Mouse (Mus musculus): ENCODE measurements around the gene Cd79b. TPM values are rescaled to one million over a fixed set of nuclear protein-coding genes. Genes with fewer than 3 reads are reported as not detected.

Gene Cd79b
- polyA plus RNA-seq, 1 experiment from 2014 or later: 1.3 TPM

GRCm38 (mm10) chr11:106265570-106265969 is 49.0 kb downstream of the Cd79b start:
- Histone ChIP-seq H3K4me3 (ENCODE audit: low read depth, low read length) (no peak overlapping the region), H3K27ac (replicated peaks; ENCODE audit: low read depth, low read length) (no peak overlapping the region), H3K4me1 (ENCODE audit: control insufficient read depth, insufficient read depth, low read length) (peaks cover 6% of the 10 kb centered on the region; the same call in 1 of the 2 replicates), H3K36me3 (replicated peaks; ENCODE audit: control insufficient read depth, insufficient read depth, low read depth, low read length) (peaks cover 33% of the 10 kb centered on the region), H3K9ac (replicated peaks; ENCODE audit: low read length) (no peak overlapping the region), H3K4me2 (ENCODE audit: low read depth, low read length) (no peak overlapping the region), H3K27me3 (ENCODE audit: control insufficient read depth, insufficient read depth, low read length) (no peaks in the 10 kb centered on the region), H3K9me3 (replicated peaks; ENCODE audit: control insufficient read depth, low read length) (no peaks in the 10 kb centered on the region)
- 94% methylated on average over 4 of the region's 4 CpGs for WGBS
- ATAC-seq (replicated peaks; ENCODE audit: insufficient number of reproducible peaks, low FRiP score, low TSS enrichment, low read depth) (no peak), DNase-seq (ENCODE audit: low spot score) (no peak)

DNA sequence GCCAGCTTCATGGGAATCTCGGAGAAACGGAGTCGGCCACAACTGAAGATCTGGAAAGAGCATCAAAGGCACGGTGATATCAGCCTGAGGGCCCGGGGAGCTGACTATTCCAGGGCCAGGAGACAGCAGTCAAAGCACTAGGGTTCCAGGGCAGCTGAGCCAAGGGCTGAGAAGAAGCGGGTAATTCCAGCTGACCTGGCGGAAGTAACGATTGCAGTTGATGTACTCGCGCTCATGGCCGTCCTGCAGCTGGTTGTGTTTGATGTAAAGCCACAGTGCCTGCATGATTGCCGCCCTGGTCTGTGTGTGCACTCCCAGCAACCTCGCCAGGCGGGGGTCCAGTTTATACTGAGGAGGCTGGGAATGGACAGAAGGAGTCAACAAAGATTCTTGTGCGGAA is 49.6 kb downstream of the Cd79b start:
- no peak overlapping the region for H3K4me2 ChIP-seq (ENCODE audit: low read depth, low read length)
- no peak overlapping the region for H3K27ac ChIP-seq (replicated peaks; ENCODE audit: low read depth, low read length)
- DNase-seq (ENCODE audit: low spot score): no peak
- no peak overlapping the region for H3K4me3 ChIP-seq (ENCODE audit: low read depth, low read length)
- H3K9me3 ChIP-seq (replicated peaks; ENCODE audit: control insufficient read depth, low read length): no peaks in the 10 kb centered on the region
- WGBS: 93% methylated on average over 15 of the region's 15 CpGs
- ATAC-seq (replicated peaks; ENCODE audit: insufficient number of reproducible peaks, low FRiP score, low TSS enrichment, low read depth): no peak
- H3K36me3 ChIP-seq (replicated peaks; ENCODE audit: control insufficient read depth, insufficient read depth, low read depth, low read length): peaks cover 33% of the 10 kb centered on the region
- H3K4me1 ChIP-seq (ENCODE audit: control insufficient read depth, insufficient read depth, low read length): peaks cover 6% of the 10 kb centered on the region; the same call in 1 of the 2 replicates
- H3K27me3 ChIP-seq (ENCODE audit: control insufficient read depth, insufficient read depth, low read length): no peaks in the 10 kb centered on the region
- no peak overlapping the region for H3K9ac ChIP-seq (replicated peaks; ENCODE audit: low read length)

DNA sequence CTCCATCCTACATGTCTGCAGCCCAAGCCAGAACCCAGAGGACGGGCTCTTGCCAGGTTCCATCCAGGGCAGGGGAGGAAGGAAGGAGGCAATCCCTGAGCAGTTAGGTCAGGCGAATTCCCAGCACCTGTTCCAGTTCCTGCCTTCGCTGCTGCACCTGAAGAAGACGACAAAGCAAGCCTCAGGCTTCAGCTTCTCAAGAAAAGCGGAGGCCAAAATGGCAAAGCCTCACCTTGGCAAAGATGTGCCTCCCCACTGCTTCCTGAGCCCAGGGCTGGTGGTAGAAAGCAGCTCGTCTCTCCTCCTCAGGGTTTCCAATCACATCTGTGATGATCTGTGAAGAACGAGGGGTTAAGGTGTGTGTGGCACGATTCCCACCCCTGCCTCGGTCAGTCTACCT is 50.6 kb downstream of the Cd79b start:
- Histone ChIP-seq H3K9ac (replicated peaks; ENCODE audit: low read length) (no peak overlapping the region), H3K36me3 (replicated peaks; ENCODE audit: control insufficient read depth, insufficient read depth, low read depth, low read length) (peaks cover 35% of the 10 kb centered on the region), H3K4me1 (ENCODE audit: control insufficient read depth, insufficient read depth, low read length) (peaks cover 6% of the 10 kb centered on the region; the same call in 1 of the 2 replicates), H3K9me3 (replicated peaks; ENCODE audit: control insufficient read depth, low read length) (no peaks in the 10 kb centered on the region), H3K4me3 (ENCODE audit: low read depth, low read length) (no peak overlapping the region), H3K4me2 (ENCODE audit: low read depth, low read length) (no peak overlapping the region), H3K27ac (replicated peaks; ENCODE audit: low read depth, low read length) (no peak overlapping the region), H3K27me3 (ENCODE audit: control insufficient read depth, insufficient read depth, low read length) (no peaks in the 10 kb centered on the region)
- 95% methylated on average over 9 of the region's 9 CpGs for WGBS
- ATAC-seq (replicated peaks; ENCODE audit: insufficient number of reproducible peaks, low FRiP score, low TSS enrichment, low read depth) (no peak), DNase-seq (ENCODE audit: low spot score) (no peak)

Other genes with a start within 250 kb of the Cd79b start
- 11.1 and 11.4 TPM in 2 replicates for gene Taco1, start 248.7 kb downstream of the Cd79b start, polyA plus RNA-seq (2014; fragmentation: Nextera tagmentation; extraction: Ambion mirVana)
- gene Map3k3, start 230.1 kb downstream of the Cd79b start, polyA plus RNA-seq (2014; fragmentation: Nextera tagmentation; extraction: Ambion mirVana): 15.7 and 16.8 TPM in 2 replicates
- gene Gm10840, start 153.9 kb downstream of the Cd79b start, polyA plus RNA-seq (2014; fragmentation: Nextera tagmentation; extraction: Ambion mirVana): 0.92 TPM in 1 of 2 replicates, not detected in the other
- gene Limd2, start 153.9 kb downstream of the Cd79b start, polyA plus RNA-seq (2014; fragmentation: Nextera tagmentation; extraction: Ambion mirVana): 431 and 442 TPM in 2 replicates
- 33.4 and 35.8 TPM in 2 replicates for gene Strada, start 112.6 kb downstream of the Cd79b start, polyA plus RNA-seq (2014; fragmentation: Nextera tagmentation; extraction: Ambion mirVana)
- 65.3 and 70.5 TPM in 2 replicates for gene Ccdc47, start 98.4 kb downstream of the Cd79b start, polyA plus RNA-seq (2014; fragmentation: Nextera tagmentation; extraction: Ambion mirVana)
- gene Ddx42, start 97.8 kb downstream of the Cd79b start, polyA plus RNA-seq (2014; fragmentation: Nextera tagmentation; extraction: Ambion mirVana): 95.4 and 102 TPM in 2 replicates
- 76.2 and 80.5 TPM in 2 replicates for gene Ftsj3, start 58.7 kb downstream of the Cd79b start, polyA plus RNA-seq (2014; fragmentation: Nextera tagmentation; extraction: Ambion mirVana)
- gene Psmc5, start 58.6 kb downstream of the Cd79b start, polyA plus RNA-seq (2014; fragmentation: Nextera tagmentation; extraction: Ambion mirVana): 389 and 396 TPM in 2 replicates
- 57.0 and 60.6 TPM in 2 replicates for gene Smarcd2, start 41.8 kb downstream of the Cd79b start, polyA plus RNA-seq (2014; fragmentation: Nextera tagmentation; extraction: Ambion mirVana)
- 0.13 and 0.15 TPM in 2 replicates for gene Tcam1, start 38.1 kb downstream of the Cd79b start, polyA plus RNA-seq (2014; fragmentation: Nextera tagmentation; extraction: Ambion mirVana)
- not detected in 2 replicates for gene Gh, start 12.9 kb downstream of the Cd79b start, polyA plus RNA-seq (2014; fragmentation: Nextera tagmentation; extraction: Ambion mirVana)
- gene Scn4a, start 38.5 kb upstream of the Cd79b start, polyA plus RNA-seq (2014; fragmentation: Nextera tagmentation; extraction: Ambion mirVana): 0.03 and 0.07 TPM in 2 replicates
- not detected in 2 replicates for gene Prr29, start 50.7 kb upstream of the Cd79b start, polyA plus RNA-seq (2014; fragmentation: Nextera tagmentation; extraction: Ambion mirVana)
- gene Icam2, start 73.3 kb upstream of the Cd79b start, polyA plus RNA-seq (2014; fragmentation: Nextera tagmentation; extraction: Ambion mirVana): 23.7 and 28.7 TPM in 2 replicates
- gene Ern1, start 173.1 kb upstream of the Cd79b start, polyA plus RNA-seq (2014; fragmentation: Nextera tagmentation; extraction: Ambion mirVana): 3.0 and 3.8 TPM in 2 replicates